Mouse (Mus musculus) adrenal gland, postnatal 10 days (tissue): Measurements from ENCODE around the gene Ap1g1. TPM values are rescaled to one million over a fixed set of nuclear protein-coding genes. Genes with fewer than 3 reads are reported as not detected.
"Not testable (repeated sequence)": the region's sequence is repeated elsewhere in the genome, so short reads cannot be mapped to it uniquely, and the experiment has no call there.

ENCODE experiments used
- DNase-seq: peaks from one replicate; pipeline ENCODE4 v3.0.0; 2021; ENCODE audit warnings: mixed read lengths
- long read RNA-seq, 2 experiments: library from polyadenylated mRNA; stranded (forward); transcript quantifications; one replicate each; pipeline ENCODE4 v2.0.0; 2021
- total RNA-seq, 2 experiments: library from RNA; stranded (reverse); gene quantifications; 2 replicates each; pipeline ENCODE4 v1.2.3; 2021

The Ap1g1 gene
- 10 to 100 TPM; 72.7 to 76.1 TPM for total RNA-seq
- long read RNA-seq, experiment 1, transcript Ap1g1-206 (1 exons, 1,096 nt): major isoform, 8 of 16 reads
- long read RNA-seq, experiment 1, partial matches to known transcripts: 2 of 16 reads
- long read RNA-seq, experiment 1, other reads (novel, unspliced or antisense): 5 of 16 reads
- long read RNA-seq, experiment 2, transcript Ap1g1-201 (23 exons, 3,692 nt): major isoform, 7 of 17 reads
- long read RNA-seq, experiment 2, partial matches to known transcripts: 1 of 17 reads
- long read RNA-seq, experiment 2, other reads (novel, unspliced or antisense): 8 of 17 reads

- peak; percentile 97 for DNase-seq
Measured at GRCm38 (mm10) chr8:109778280-109778977, at the start of gene Ap1g1. TSS of gene Ap1g1 (plus strand) at chr8:109778554.

GRCm38 (mm10) chr8:109731012-109731411 is 47.3 kb upstream of the Ap1g1 start:
- no peak for DNase-seq

GRCm38 (mm10) chr8:109734018-109734417 is 44.3 kb upstream of the Ap1g1 start:
- no peak for DNase-seq

- peak; percentile 15 for DNase-seq
Measured at GRCm38 (mm10) chr8:109736819-109737218, 41.5 kb upstream of the Ap1g1 start.

- DNase-seq: peak; percentile 93
Measured at GRCm38 (mm10) chr8:109737237-109738048, 40.9 kb upstream of the Ap1g1 start, which contains the start of gene Atxn1l. TSS of gene Atxn1l (minus strand) at chr8:109737739.

- no peak for DNase-seq
Measured at GRCm38 (mm10) chr8:109738049-109738380, 40.3 kb upstream of the Ap1g1 start.

GRCm38 (mm10) chr8:109747468-109748199 is 30.7 kb upstream of the Ap1g1 start:
- DNase-seq: no peak

- no peak for DNase-seq
Measured at GRCm38 (mm10) chr8:109750274-109750673, 28.1 kb upstream of the Ap1g1 start.

GRCm38 (mm10) chr8:109750699-109751098 is 27.7 kb upstream of the Ap1g1 start:
- DNase-seq: peak; percentile 16

- DNase-seq: no peak
Measured at GRCm38 (mm10) chr8:109751731-109752485, 26.4 kb upstream of the Ap1g1 start.

- no peak for DNase-seq
Measured at GRCm38 (mm10) chr8:109754696-109755095, 23.7 kb upstream of the Ap1g1 start.

- not testable (repeated sequence) for DNase-seq
Measured at GRCm38 (mm10) chr8:109755554-109755953, 22.8 kb upstream of the Ap1g1 start.

GRCm38 (mm10) chr8:109756849-109757248 is 21.5 kb upstream of the Ap1g1 start:
- no peak for DNase-seq

GRCm38 (mm10) chr8:109759426-109759825 is 18.9 kb upstream of the Ap1g1 start:
- no peak for DNase-seq

- peak; percentile 73 for DNase-seq
Measured at GRCm38 (mm10) chr8:109760221-109760620, 18.1 kb upstream of the Ap1g1 start.

- DNase-seq: no peak
Measured at GRCm38 (mm10) chr8:109764031-109764430, 14.3 kb upstream of the Ap1g1 start.

GRCm38 (mm10) chr8:109766081-109766480 is 12.3 kb upstream of the Ap1g1 start:
- no peak for DNase-seq

- no peak for DNase-seq
Measured at GRCm38 (mm10) chr8:109773154-109773553, 5.2 kb upstream of the Ap1g1 start.

GRCm38 (mm10) chr8:109777851-109778250 is 503 bp upstream of the Ap1g1 start:
- DNase-seq: no peak

GRCm38 (mm10) chr8:109778993-109779421 is 653 bp downstream of the Ap1g1 start:
- peak; percentile 52 for DNase-seq
